Mouse (Mus musculus) megakaryocyte progenitor cell, adult 5-6 weeks (primary cell): ENCODE measurements around the gene Srek1ip1. TPM values are rescaled to one million over a fixed set of nuclear protein-coding genes. Genes with fewer than 3 reads are reported as not detected.
A peak's percentile ranks its signal among the peaks of the same experiment; 100 is the strongest.

Experiments
- ATAC-seq: replicated peaks from 2 replicates; pipeline ENCODE4 v1.8.0; 2016; ENCODE audit warnings: mild to moderate bottlenecking, moderate TSS enrichment, inconsistent platforms; ENCODE audit not compliant: poor library complexity
- total RNA-seq, 2 experiments: library from RNA; stranded (forward) in 1 of 2; stranded (reverse) in 1 of 2; fragments of 157-497, 149-512 nt in 1 of 2; fragments of 200-1000 nt in 1 of 2; gene quantifications; 2 replicates each; pipeline versions ENCODE4 v1.2.3 to v1.2.4; 2015 to 2017

Srek1ip1 gene
- total RNA-seq (2015): 32.8 and 39.9 TPM in 2 replicates
- 29.9 and 31.6 TPM in 2 replicates for total RNA-seq (2017)

DNA sequence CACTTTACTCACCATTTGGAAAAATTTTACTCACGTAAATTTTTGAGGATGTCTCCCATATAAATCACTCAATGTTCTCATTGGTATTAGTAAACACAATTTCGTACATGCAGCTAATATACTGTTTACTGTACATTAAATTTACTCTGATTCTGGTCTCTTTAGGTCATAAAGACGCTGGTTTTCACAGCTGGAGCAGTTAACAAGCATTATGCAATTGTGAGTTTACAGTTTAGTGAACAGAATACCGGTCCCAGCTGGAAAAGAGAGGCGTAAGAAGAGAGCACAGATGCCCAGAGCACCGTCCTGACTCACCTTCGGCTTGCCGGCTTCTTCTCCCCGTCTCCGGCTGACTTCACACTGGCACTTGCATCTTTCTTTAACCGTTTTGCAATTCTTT is at the start of gene Srek1ip1:
Gene Srek1ip1 (plus strand): TSS at position 301 of the 400 bp plus-strand sequence.
- no peak for ATAC-seq

DNA sequence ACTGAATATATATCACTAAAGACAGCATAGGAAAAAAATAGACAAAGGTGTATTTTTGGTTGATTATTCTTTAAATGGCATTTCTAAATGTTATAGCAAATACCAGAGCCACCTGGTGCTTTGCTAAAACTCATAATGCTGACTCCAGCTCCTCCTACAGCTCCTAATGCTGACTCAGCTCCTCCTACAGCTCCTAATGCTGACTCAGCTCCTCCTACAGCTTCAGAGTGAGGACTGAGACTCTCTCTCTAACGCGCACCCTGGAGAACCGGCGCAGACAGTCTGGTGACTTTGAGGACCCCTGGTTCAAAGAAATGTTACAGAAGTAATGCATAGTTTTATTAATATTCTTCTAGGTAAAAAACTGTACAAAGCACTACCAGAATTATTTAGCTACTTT is 49.4 kb upstream of the Srek1ip1 start:
- ATAC-seq: no peak

DNA sequence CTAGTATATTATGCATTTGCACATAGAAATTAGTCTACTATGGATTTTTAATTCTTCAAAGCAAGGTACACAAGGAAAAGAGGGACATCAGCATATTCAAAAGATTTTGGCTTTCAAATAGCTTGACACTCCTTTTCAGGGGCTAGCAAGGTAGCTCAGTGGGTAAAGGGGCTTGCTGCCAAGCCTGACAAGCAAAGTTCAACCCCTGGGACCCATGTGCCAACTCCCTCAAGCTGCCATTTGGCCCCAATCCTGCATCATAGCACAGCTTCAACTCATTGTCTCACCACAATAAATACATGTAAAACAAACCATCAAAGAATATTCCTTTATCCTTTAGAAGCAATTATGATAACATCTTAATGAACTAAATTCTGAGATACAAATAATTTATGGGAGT is 45.3 kb upstream of the Srek1ip1 start:
- ATAC-seq: no peak

DNA sequence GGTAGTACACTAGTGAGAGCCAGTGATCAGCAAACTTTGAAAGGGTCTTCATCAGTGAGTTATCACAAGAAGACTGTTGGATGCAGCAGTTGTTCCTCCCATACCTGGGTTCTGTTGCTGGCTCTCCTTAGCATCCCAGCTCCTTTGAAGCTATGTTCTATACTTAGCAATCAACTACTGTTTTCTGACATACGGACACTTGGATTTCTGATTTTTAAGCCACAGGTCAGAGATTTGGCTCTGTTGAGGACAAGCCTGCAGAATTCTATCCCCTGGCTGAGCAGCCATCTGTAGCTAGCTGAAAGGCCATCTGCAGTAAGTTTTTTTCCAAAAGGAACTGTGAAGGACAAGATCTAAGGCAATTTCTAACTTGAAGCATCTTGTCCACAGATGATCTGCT is 32.9 kb upstream of the Srek1ip1 start:
- no peak for ATAC-seq

DNA sequence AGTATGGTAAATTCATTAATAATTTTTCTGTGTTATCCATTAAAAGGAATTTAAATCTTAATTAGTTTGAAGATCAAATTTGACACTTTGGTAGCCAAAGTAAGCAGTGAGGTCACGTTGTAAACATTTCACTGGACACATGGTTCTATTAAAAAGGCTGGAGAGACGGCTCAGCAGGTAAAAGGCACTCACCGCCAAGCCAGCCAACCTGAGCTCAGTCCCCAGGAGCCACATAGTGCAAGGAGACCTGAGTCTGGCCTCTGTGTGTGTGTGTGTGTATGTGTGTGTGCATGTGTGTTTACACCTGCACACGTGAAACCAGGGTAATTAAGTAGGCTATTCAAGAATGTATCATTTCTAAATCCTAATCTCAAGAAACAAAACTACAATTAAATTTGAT is 29.9 kb upstream of the Srek1ip1 start:
- ATAC-seq: no peak

DNA sequence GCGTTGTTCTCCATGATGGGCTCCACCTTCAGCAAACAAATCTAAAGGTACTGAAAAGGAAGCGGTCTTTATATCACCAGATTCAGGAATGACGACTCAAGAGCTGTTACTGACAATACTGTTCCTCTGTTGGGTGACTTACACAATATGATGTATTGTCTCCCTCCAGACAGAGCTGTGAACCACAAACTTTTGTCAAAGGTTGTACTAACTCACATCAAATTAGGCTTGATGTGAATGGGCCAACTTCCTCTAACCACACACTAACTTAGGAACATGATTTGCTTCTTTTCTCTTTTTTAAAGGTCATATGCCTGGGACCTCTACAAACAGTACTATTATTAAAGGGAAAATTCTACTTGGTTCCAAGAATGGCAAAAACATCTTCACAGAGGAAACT is 29.1 kb upstream of the Srek1ip1 start:
- ATAC-seq: no peak

DNA sequence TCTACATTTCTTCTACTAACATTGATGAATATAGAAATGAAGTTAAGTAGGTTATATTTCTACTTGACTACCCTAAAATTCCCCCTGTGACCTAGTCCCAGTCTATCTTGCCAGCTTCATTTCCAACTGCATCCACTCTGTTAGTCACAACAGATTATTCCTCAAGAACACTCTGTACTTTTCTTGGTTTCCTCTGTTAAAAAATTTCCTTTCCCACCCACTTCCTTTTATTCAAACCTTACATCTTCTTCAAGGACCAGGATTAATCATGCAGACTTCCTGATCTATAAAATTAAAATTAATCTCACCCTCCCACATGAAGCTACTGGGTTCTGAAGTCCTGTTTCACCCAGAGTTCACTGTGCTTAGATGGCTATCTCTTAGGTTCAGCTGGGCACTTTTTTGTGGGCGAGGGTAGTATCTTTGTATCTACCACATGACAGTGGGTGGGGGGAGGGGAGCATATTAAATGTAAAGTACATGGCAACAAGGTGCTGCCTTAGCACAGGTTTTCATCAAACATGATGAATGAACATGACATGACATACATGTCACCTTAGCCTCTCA is 13.1 kb upstream of the Srek1ip1 start:
- ATAC-seq: no peak

DNA sequence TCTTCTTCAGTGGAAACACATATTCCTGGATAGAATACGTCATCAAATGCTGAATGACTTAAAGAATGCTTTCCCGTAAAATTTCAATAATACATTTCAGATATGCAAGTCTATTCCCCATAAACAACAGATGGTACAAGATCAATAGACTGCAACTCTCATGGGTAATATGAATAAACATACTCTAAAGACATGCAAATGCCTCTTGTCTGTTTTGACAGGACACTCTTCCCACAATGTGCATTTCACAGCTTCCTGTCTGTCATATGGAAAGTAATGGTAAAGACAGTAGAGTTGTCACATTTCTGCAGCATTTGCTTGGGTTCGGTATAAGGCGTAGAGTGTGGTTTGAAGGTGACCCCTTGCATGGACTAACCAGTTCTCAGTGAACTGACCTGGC is 5.0 kb upstream of the Srek1ip1 start:
- no peak for ATAC-seq

DNA sequence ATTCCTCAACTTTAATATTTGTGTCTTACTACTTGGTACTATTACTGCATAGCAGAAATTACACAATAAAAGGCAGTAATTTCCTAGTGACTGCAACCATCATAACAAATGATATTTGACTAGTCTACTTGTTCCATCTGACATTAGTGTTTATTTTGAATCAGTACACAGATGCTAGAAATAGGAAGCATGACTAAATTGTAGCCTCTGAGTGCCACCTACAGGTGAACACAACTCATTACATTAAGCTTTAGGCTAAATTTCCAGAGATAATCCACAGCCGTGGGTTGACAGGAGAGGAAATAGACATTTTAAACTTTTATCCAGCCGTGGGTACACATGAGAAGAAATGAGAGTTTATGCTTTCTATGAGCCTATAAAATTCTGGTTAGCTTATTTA is 2.6 kb upstream of the Srek1ip1 start:
- peak; percentile 98 for ATAC-seq

DNA sequence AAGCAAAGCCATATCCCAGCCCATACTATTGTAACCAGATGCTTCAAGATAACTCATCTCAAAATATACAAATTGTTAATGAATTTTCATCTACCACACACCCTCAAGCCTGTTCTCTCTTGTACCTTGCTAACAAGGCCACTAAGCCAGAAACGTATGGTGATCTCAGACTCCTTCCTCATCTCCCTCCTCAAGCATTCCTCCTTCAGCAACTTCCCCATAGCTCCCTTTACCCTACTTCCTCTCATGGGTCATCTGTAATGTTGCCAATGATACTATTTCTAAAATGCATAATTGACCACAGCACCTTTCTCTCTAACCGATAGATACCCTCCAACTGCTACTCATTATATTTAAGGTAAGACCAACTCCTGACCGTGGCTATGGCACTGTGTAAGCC is 2.1 kb downstream of the Srek1ip1 start:
- peak; percentile 62 for ATAC-seq

DNA sequence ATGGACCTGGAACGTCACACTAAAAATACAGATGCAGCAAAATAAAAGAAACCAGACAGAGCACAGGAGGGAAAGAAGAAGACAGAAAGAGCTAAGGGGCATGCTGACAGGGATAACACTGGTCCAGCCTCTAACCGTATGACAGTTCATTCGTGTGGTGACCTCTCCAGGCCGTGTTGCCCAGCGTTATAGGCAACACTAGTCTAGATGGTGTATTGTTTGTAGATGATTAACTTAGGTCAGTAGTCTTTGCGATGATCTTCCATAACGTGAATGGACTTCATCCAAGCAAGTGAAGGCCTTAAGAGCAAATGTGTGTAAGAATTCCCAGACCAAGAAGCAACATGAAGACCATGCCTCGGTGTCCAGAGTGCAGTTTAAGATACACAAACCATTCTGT is 6.8 kb downstream of the Srek1ip1 start:
- ATAC-seq: no peak

DNA sequence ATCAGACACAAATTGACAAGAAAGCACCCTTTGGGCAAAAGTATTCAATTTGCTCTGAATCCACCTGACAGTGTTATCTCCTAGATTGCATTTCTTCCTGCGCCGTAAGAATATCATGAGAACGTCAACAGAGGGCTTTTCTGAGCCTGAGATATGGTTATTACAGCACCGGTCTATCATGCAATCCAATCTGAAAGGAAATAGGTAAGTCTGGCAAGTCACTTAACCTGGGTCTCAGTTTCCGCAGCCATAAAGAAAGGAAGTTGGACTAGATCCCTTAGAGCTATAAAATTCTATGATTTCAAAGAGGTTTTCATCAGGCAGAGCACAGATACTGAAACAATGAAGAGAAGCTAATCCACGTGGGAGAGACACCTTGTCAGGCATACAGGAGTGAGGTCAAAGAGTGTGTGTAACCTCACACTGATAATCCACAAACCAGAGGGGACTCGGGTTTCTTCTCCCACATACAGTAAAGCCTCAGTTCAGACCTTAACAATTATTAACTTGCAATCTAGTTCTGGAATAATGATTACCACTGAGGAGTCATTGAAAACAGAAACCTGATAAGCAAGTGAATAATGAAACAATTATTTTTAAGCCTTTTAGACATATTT is 7.4 kb downstream of the Srek1ip1 start:
- no peak for ATAC-seq

DNA sequence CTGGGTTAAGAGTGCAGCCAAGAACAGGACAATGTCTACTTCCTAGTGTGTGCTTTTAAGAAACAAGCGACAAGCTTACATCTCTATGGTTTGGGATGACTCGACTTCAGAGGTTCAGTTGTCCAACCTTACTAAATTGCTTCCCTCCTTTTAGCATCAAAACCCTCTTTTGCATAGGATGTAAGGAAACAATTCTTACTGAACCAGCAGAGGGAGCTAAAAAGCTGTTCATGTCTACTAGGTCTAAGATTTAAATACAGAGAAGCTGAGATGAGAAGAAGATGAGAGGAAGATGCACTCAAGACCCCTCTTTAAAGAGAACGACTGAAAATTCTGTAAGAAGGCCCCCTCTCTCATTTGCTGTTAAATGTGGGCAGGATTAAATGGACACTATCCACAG is 13.4 kb downstream of the Srek1ip1 start:
- ATAC-seq: peak; percentile 85

DNA sequence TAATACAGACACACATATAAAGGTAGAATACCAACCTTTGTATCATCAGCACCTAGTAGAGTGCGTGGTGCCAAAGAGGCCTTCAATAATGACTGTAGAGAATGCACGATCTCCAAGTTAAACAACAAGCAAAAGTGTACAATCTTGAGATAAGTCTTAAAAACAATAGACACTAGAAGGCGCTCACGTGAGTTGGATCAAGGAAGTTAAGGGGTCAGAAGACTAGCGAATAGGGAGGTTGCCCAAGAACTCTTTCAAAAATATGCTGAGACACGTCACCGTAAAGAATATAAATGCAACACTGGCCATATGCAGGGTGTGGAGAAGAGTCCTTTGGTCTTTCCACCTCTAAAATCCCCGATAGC is 24.0 kb downstream of the Srek1ip1 start:
- ATAC-seq: peak; percentile 47

DNA sequence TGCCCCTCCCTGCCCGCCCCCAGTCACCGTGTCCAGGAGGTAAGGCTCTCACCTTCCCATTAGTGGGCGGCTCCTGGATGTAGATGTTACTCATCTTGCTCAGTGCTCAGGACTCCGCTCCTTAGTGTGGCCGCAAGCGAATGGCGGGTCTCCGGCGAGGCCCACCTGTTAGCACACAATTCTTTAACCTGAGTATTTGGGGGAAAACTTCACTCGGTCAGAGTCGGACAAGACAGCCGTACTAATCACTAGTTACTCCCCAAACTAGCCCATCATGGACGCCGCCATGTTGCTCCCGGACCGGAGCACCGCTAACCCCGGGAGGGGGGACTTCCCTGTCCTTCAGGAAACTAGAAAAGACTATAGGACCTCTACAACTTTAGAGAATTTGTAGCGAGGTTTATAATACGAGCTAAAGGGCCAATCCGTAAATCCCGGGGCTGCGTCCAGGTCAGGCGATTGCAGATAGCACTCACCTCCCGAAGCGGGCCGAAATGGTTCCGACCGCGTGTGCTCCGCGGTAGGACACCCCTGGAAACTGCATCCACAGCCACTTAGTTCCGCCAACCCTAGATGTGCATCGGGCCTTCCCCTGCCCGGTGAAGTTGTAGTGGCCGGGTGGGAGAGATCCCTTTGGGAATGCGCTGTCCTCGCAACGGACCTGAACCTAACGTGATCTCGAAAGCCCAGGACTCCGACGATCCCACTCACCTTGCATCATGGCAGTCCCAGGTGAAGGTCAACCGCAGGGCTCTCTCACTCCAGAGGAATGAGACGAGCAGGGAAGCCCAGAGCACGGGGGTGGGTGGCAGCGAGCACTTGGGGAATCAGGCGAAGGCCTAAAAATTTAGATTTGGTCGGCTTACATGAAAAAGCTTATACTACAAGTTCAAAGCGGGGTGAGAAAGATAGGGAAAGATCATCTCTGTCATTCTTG is 24.6 kb downstream of the Srek1ip1 start, which contains the start of gene Cwc27:
Gene Cwc27 (minus strand): TSS at position 508 of the 937 bp plus-strand sequence.
- ATAC-seq: peak; percentile 84

DNA sequence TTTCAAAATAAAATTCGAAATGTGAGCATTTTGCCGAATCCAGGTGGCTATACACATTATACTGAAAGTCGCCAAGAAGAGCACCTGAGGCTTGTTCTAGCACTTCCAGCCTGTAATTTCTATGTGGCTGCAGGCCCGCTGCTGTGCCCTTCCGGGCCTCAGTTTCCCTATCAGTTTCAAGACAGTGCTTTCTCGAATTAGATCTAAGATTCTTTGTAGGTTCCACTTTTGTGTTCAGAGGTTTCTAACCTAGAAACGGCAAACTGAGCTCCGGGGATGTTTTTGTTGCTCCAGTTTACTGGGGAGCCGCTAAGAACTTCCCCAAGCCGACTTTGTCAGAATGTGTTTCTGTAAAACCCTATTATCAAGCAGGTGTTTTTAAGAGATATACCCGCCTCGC is 25.4 kb downstream of the Srek1ip1 start:
- no peak for ATAC-seq

DNA sequence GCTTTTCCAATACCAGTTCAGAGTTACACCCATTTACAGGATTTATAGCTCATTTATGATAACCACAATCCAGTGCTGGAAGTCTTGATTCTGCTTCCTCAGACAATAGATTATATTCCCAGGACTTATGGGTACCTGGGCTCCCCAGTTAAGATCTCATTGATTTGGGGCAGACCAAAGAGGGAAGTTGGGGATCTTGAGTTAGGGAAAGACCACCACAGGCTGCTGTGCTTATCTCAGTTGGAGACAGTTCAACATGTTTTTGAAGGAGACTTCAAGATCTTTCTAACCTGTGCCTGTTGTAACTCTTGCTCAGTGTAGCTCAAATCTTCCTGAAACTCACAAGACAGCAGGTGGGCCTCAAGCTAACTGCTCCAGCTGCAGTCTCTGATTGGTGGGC is 28.9 kb downstream of the Srek1ip1 start:
- no peak for ATAC-seq

DNA sequence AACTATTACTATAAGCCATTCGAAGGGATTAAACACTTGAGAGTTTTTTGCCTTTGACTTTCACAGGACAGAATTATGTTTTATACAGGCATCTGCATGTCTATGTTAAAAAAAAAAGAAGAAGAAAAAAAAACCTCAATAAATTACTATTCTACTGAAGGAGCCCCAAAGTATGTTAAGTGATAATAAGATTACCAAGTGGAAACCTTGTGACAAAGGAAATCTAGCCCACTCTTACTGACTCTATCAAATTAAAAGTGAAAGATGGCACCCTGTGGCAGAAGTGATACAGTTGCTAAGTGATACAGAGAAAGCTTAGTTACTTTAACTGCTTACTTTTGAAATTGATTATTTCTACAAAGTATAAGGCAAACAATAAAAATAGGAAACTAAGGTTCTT is 29.6 kb downstream of the Srek1ip1 start:
- ATAC-seq: no peak

DNA sequence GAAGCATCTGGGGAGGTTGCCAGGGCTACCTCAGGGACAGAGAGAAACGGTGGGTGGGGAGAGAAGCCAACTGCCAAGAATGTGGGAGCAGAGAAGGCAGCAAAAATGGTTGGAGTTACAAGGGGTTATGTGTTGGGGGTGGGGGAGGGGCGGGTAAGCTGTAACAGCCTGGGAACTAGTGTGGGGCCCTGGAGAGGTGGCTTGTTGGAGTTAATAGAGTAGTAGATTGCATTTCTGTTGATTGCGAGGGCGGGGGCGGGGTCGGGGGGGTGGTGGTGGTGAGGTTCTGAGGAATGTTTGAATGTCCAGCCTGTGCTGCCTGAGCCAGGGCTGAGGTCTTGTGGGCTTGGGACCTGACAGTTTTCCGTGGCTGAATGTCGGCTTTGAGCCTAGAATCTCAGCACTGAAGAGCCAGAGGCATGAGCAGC is 30.1 kb downstream of the Srek1ip1 start:
- no peak for ATAC-seq

DNA sequence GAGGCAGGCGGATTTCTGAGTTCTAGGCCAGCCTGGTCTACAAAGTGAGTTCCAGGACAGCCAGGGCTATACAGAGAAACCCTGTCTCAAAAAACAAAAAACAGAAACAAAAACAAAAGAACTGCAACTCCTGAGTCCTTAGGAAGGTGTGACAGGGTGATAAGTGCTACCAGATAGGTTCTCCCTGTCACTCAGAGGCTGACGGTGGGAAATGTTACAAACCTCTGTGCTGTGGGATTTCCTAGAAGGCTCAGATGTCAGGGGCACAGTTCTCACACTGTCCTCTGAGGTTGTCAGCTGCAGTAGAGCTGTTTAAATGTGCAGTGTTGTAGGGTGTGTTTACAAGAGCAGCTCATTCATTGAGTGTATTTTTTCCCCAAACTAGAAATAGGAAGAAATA is 33.2 kb downstream of the Srek1ip1 start:
- peak; percentile 60 for ATAC-seq

DNA sequence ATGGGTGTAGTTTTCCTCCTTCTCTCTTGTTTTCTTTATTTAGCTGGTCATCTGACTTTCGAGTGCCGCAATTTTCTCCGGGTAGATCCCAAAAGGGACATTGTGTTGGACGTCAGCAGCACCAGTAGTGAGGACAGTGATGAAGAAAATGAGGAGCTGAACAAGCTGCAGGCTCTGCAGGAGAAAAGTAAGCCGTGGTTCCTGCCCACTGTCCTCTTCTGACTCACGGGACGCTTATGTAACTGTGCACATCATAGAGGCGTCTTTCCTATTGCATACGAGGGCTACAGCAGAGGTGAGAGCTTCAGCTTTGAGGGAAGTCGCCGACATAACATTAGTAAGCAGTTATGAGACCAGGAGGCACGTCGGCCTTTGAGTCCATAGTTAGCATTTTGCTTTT is 40.5 kb downstream of the Srek1ip1 start:
- no peak for ATAC-seq

DNA sequence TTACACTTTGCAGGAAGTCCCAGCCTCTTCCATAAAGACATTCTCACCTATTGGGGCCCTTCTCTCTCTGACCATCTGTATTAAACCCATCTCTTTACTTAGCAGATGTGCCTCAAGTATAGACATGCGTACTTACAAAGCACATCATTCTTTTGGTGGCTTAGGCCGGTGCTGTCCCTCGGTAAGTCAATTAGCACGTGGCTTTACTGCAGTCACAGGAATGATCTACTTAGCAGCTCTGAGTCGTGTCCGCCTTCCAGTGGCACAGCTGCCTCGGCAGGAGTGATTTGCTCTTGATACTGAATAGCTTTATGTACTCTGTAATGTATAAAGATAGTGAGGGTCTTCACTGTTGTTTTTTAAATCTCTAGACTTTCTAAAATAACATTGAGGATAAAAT is 45.3 kb downstream of the Srek1ip1 start:
- ATAC-seq: no peak
